7 mouse cellular contexts compared by ENCODE assay signal in the genomic region with DNA sequence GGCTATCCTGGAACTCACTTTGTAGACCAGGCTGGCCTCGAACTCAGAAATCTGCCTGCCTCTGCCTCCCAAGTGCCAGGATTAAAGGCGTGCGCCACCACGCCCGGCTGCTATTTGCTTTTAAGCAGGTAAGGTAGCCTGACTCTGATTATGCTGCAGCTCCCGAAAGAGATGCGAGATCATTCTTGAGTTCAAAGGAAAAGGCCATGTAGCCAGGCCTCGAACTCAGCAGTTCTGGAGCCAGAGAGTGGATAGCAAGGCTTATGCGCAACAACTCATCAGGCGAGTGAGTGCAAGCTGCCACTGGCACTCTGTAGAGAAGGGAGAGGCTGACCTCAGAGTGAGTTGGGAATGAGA. TPM values are rescaled to one million over a fixed set of nuclear protein-coding genes. Genes with fewer than 3 reads are reported as not detected.
DNase-seq lines count a peak whose midpoint lies in the region; ATAC-seq lines count a peak whose summit lies in the region.

No protein-coding gene starts in this region.

- no peaks in the 10 kb centered on the region for H3K9me3 ChIP-seq in lung, embryonic 16.5 days (ENCODE audit: control insufficient read depth, low read length)
- no peaks in the 10 kb centered on the region for H3K9me3 ChIP-seq in forebrain, embryonic 11.5 days (ENCODE audit: control insufficient read depth, low read length)
- H3K9me3 ChIP-seq in limb, embryonic 12.5 days, result no peaks in the 10 kb centered on the region
- no peaks in the 10 kb centered on the region for H3K9me3 ChIP-seq in stomach, embryonic 14.5 days (ENCODE audit: control insufficient read depth, low read depth, low read length)

- H3K4me1 ChIP-seq in lung, embryonic 16.5 days (replicated peaks; ENCODE audit: control insufficient read depth, insufficient read depth, low read length), result peaks cover 40% of the 10 kb centered on the region
- H3K4me1 ChIP-seq in forebrain, embryonic 11.5 days (replicated peaks; ENCODE audit: control insufficient read depth, insufficient read depth, low read length), result peaks cover 27% of the 10 kb centered on the region
- peaks cover 32% of the 10 kb centered on the region for H3K4me1 ChIP-seq in limb, embryonic 12.5 days (replicated peaks)
- peaks cover 13% of the 10 kb centered on the region for H3K4me1 ChIP-seq in stomach, embryonic 14.5 days (ENCODE audit: control insufficient read depth, insufficient read depth, low read length)

- peak overlapping the region; percentile 85 for H3K27ac ChIP-seq in lung, embryonic 16.5 days (ENCODE audit: low read length)
- H3K27ac ChIP-seq in forebrain, embryonic 11.5 days (ENCODE audit: low read depth, low read length), result peak overlapping the region; percentile 85; the same call in 1 of the 2 replicates
- H3K27ac ChIP-seq in limb, embryonic 12.5 days, result 0 out of 2 replicates have a peak overlapping the region, but pooled peaks have one; percentile 19
- H3K27ac ChIP-seq in stomach, embryonic 14.5 days (ENCODE audit: low read length), result peak overlapping the region; percentile 75

- H3K9ac ChIP-seq in lung, embryonic 16.5 days (ENCODE audit: low read length), result peak overlapping the region; percentile 7; the same call in 1 of the 2 replicates
- peak overlapping the region; percentile 86; the same call in 1 of the 2 replicates for H3K9ac ChIP-seq in forebrain, embryonic 11.5 days (ENCODE audit: low read length)
- H3K9ac ChIP-seq in limb, embryonic 12.5 days (replicated peaks), result no peak overlapping the region
- H3K9ac ChIP-seq in stomach, embryonic 14.5 days (replicated peaks; ENCODE audit: low read depth, low read length), result no peak overlapping the region

- ATAC-seq in lung, embryonic 16.5 days (ENCODE audit: low read depth), result no peak
- ATAC-seq in forebrain, embryonic 11.5 days (replicated peaks; ENCODE audit: low FRiP score), result peak; percentile 3; the same call in 1 of the 2 replicates
- ATAC-seq in limb, embryonic 12.5 days (ENCODE audit: insufficient number of reproducible peaks, insufficient read depth, low FRiP score, low TSS enrichment, low read depth), result no peak
- no peak for ATAC-seq in stomach, embryonic 14.5 days (ENCODE audit: insufficient number of reproducible peaks, insufficient read depth, low FRiP score, low read depth)

- peak overlapping the region; percentile 64 for H3K4me3 ChIP-seq in lung, embryonic 16.5 days (ENCODE audit: low read length)
- H3K4me3 ChIP-seq in forebrain, embryonic 11.5 days (ENCODE audit: low read depth, low read length), result peak overlapping the region; percentile 68
- peak overlapping the region; percentile 67 for H3K4me3 ChIP-seq in limb, embryonic 12.5 days (replicated peaks)
- H3K4me3 ChIP-seq in stomach, embryonic 14.5 days (ENCODE audit: low read depth, low read length), result peak overlapping the region; percentile 50

- 70% methylated on average over 10 of the region's 10 CpGs for WGBS in lung, embryonic 16.5 days
- WGBS in forebrain, embryonic 11.5 days, result 84% methylated on average over 10 of the region's 10 CpGs
- WGBS in limb, embryonic 12.5 days, result 81% methylated on average over 10 of the region's 10 CpGs
- 78% methylated on average over 10 of the region's 10 CpGs for WGBS in stomach, embryonic 14.5 days

- peaks cover 9% of the 10 kb centered on the region; the same call in 1 of the 2 replicates for H3K27me3 ChIP-seq in lung, embryonic 16.5 days (ENCODE audit: control insufficient read depth, insufficient read depth, low read depth, low read length)
- H3K27me3 ChIP-seq in forebrain, embryonic 11.5 days (ENCODE audit: control insufficient read depth, insufficient read depth, low read length), result peaks cover 7% of the 10 kb centered on the region; the same call in 1 of the 2 replicates
- peaks cover 37% of the 10 kb centered on the region for H3K27me3 ChIP-seq in limb, embryonic 12.5 days
- peaks cover 15% of the 10 kb centered on the region for H3K27me3 ChIP-seq in stomach, embryonic 14.5 days (ENCODE audit: control insufficient read depth, insufficient read depth, low read length)

- peak overlapping the region; percentile 51 for H3K4me2 ChIP-seq in lung, embryonic 16.5 days (ENCODE audit: low read depth, low read length)
- peak overlapping the region; percentile 76 for H3K4me2 ChIP-seq in forebrain, embryonic 11.5 days (ENCODE audit: low read depth, low read length, severe bottlenecking)
- peak overlapping the region; percentile 69 for H3K4me2 ChIP-seq in limb, embryonic 12.5 days
- H3K4me2 ChIP-seq in stomach, embryonic 14.5 days (replicated peaks; ENCODE audit: low read depth, low read length), result peak overlapping the region; percentile 75

- no peak for DNase-seq in lung, postnatal 14 days
- no peak for DNase-seq in forebrain, embryonic 11.5 days (ENCODE audit: low spot score)
- DNase-seq in urinary bladder, postnatal 25 days (ENCODE audit: low spot score), result no peak
- DNase-seq in cerebellum, adult 11 months, result no peak

- H3K36me3 ChIP-seq in lung, embryonic 16.5 days (ENCODE audit: control insufficient read depth, insufficient read depth, low read length), result peaks cover 8% of the 10 kb centered on the region; the same call in 1 of the 2 replicates
- no peaks in the 10 kb centered on the region for H3K36me3 ChIP-seq in forebrain, embryonic 11.5 days (ENCODE audit: control insufficient read depth, insufficient read depth, low read length)
- 0 out of 2 replicates have a peak, but pooled peaks cover 5% of the 10 kb centered on the region for H3K36me3 ChIP-seq in limb, embryonic 12.5 days
- H3K36me3 ChIP-seq in stomach, embryonic 14.5 days (ENCODE audit: control insufficient read depth, insufficient read depth, low read length), result no peaks in the 10 kb centered on the region

RNA-seq across cellular contexts. Expression of gene Ccdc12, which starts 0.7 kb away (rescaled TPM):
- polyA plus RNA-seq in lung, embryonic 16.5 days (2015; fragmentation: Nextera tagmentation; extraction: Ambion mirVana), result 160 and 167 TPM in 2 replicates
- polyA plus RNA-seq in forebrain, embryonic 11.5 days (2014; fragmentation: Nextera tagmentation; extraction: Ambion mirVana), result 149 and 164 TPM in 2 replicates
- 126 and 133 TPM in 2 replicates for polyA plus RNA-seq in limb, embryonic 12.5 days (2016; fragmentation: Nextera tagmentation; extraction: Ambion mirVana)
- polyA plus RNA-seq in stomach, embryonic 14.5 days (2014; fragmentation: Nextera tagmentation; extraction: Ambion mirVana), result 138 TPM in 2 replicates

RNA-seq across cellular contexts. Expression of gene Nbeal2, which starts 1.7 kb away (rescaled TPM):
- 5.0 and 6.9 TPM in 2 replicates for polyA plus RNA-seq in lung, embryonic 16.5 days (2015; fragmentation: Nextera tagmentation; extraction: Ambion mirVana)
- polyA plus RNA-seq in forebrain, embryonic 11.5 days (2014; fragmentation: Nextera tagmentation; extraction: Ambion mirVana), result 2.2 and 2.4 TPM in 2 replicates
- polyA plus RNA-seq in limb, embryonic 12.5 days (2016; fragmentation: Nextera tagmentation; extraction: Ambion mirVana), result 1.1 and 1.6 TPM in 2 replicates
- polyA plus RNA-seq in stomach, embryonic 14.5 days (2014; fragmentation: Nextera tagmentation; extraction: Ambion mirVana), result 4.3 and 4.5 TPM in 2 replicates

RNA-seq across cellular contexts. Expression of gene Nradd, which starts 31.4 kb away (rescaled TPM):
- polyA plus RNA-seq in lung, embryonic 16.5 days (2015; fragmentation: Nextera tagmentation; extraction: Ambion mirVana), result 47.4 and 49.8 TPM in 2 replicates
- 20.6 and 22.9 TPM in 2 replicates for polyA plus RNA-seq in forebrain, embryonic 11.5 days (2014; fragmentation: Nextera tagmentation; extraction: Ambion mirVana)
- 62.7 and 67.1 TPM in 2 replicates for polyA plus RNA-seq in limb, embryonic 12.5 days (2016; fragmentation: Nextera tagmentation; extraction: Ambion mirVana)
- 17.6 and 19.4 TPM in 2 replicates for polyA plus RNA-seq in stomach, embryonic 14.5 days (2014; fragmentation: Nextera tagmentation; extraction: Ambion mirVana)

Comparison
In these comparisons a context has a peak if more than half of its experiments do, and no peak if none do; other contexts are left out.
1. H3K27ac ChIP-seq: peak in every context shown above with its lines; median percentile 85 in lung, embryonic 16.5 days; 85 in forebrain, embryonic 11.5 days; 75 in stomach, embryonic 14.5 days; 19 in limb, embryonic 12.5 days.
2. H3K9ac ChIP-seq: peak in lung, embryonic 16.5 days (single experiment) and forebrain, embryonic 11.5 days (single experiment); none in limb, embryonic 12.5 days (single experiment) and stomach, embryonic 14.5 days (single experiment).
3. Peak in every context shown above with its lines, with median percentiles within 50 percentile points of each other: H3K4me2 ChIP-seq and H3K4me3 ChIP-seq.